Mouse (Mus musculus) limb, embryonic 11.5 days (tissue): Measurements from ENCODE around the gene Tmem56. TPM values are rescaled to one million over a fixed set of nuclear protein-coding genes. Genes with fewer than 3 reads are reported as not detected.

ENCODE experiments used
- ATAC-seq: fragments of 200-750 bp; cut with Nextera tagmentation; 2 replicates; pipeline ENCODE4 v1.8.0; 2017; ENCODE audit warnings: low read depth; ENCODE audit not compliant: insufficient number of reproducible peaks, low FRiP score, low TSS enrichment
- DNase-seq: peaks from one replicate; pipeline ENCODE4 v3.0.0-alpha.2; 2015; ENCODE audit warnings: low spot score
- H3K27ac ChIP-seq: fragments of 300-500 bp; sonication (generic); replicated peaks from 2 replicates; pipeline ENCODE4 v1.5.1; 2014; ENCODE audit warnings: low read depth, mild to moderate bottlenecking, low read length
- H3K27me3 ChIP-seq: fragments of 300-500 bp; sonication (generic); 2 replicates; pipeline ENCODE4 v1.6.1; 2014; ENCODE audit warnings: mild to moderate bottlenecking, low read length, mixed read lengths; ENCODE audit not compliant: control insufficient read depth, insufficient read depth
- H3K36me3 ChIP-seq: fragments of 300-500 bp; sonication (generic); 2 replicates; pipeline ENCODE4 v1.6.1; 2014; ENCODE audit warnings: mild to moderate bottlenecking, low read length, moderate library complexity, mixed read lengths; ENCODE audit not compliant: control insufficient read depth, insufficient read depth
- H3K4me1 ChIP-seq: fragments of 300-500 bp; sonication (generic); 2 replicates; pipeline ENCODE4 v1.6.1; 2014; ENCODE audit warnings: low read length, mixed read lengths; ENCODE audit not compliant: control insufficient read depth, insufficient read depth
- H3K4me2 ChIP-seq: fragments of 300-500 bp; sonication (generic); 2 replicates; pipeline ENCODE4 v1.6.1; 2014; ENCODE audit warnings: low read depth, mild to moderate bottlenecking, moderate library complexity; ENCODE audit not compliant: severe bottlenecking
- H3K4me3 ChIP-seq: fragments of 300-500 bp; sonication (generic); 2 replicates; pipeline ENCODE4 v1.5.1; 2014; ENCODE audit warnings: low read depth, low read length
- H3K9ac ChIP-seq: fragments of 300-500 bp; sonication (generic); 2 replicates; pipeline ENCODE4 v1.6.1; 2014; ENCODE audit warnings: mild to moderate bottlenecking, low read length
- H3K9me3 ChIP-seq: fragments of 300-500 bp; sonication (generic); 2 replicates; pipeline ENCODE4 v1.6.1; 2016; ENCODE audit warnings: low read length; ENCODE audit not compliant: control insufficient read depth
- WGBS: fragments of 180-500 bp; shearing (Covaris S2); extraction: QIAGEN DNeasy Blood & Tissue Kit; methylation state at CpG from one replicate; pipeline ENCODE4 v1.1.7; 2014; 5-methylcytosine and 5-hydroxymethylcytosine counted together
- polyA plus RNA-seq: library from polyadenylated mRNA; unstranded; fragments of >200 nt; fragmentation: Nextera tagmentation; extraction: Ambion mirVana; gene quantifications from 2 replicates; pipeline ENCODE4 v1.2.1, GENCODE M21; 2014

The Tmem56 gene
- polyA plus RNA-seq, 1 experiment from 2014 or later = 0.95 TPM

GRCm38 (mm10) chr3:121260041-121260440, 22.9 kb downstream of the Tmem56 start:
- WGBS = 79% methylated on average over 7 of the region's 7 CpGs
- H3K27me3 ChIP-seq = peaks cover 38% of the 10 kb centered on the region
- no peak for ATAC-seq

GRCm38 (mm10) chr3:121258521-121259478, 24.1 kb downstream of the Tmem56 start:
- no peak for DNase-seq
- ATAC-seq = no peak
- Histone ChIP-seq H3K4me2 (no peak overlapping the region), H3K9ac (no peak overlapping the region), H3K27ac (no peak overlapping the region), H3K4me3 (no peak overlapping the region), H3K4me1 (peaks cover 4% of the 10 kb centered on the region), H3K27me3 (peaks cover 31% of the 10 kb centered on the region), H3K36me3 (no peaks in the 10 kb centered on the region), H3K9me3 (no peaks in the 10 kb centered on the region)
- WGBS = 86% methylated on average over 20 of the region's 20 CpGs

More at GRCm38 (mm10) chr3:121260041-121260440, 22.9 kb downstream of the Tmem56 start:
- no peaks in the 10 kb centered on the region for H3K9me3 ChIP-seq
- no peak overlapping the region for H3K4me2 ChIP-seq
- no peak overlapping the region for H3K4me3 ChIP-seq
- H3K36me3 ChIP-seq = no peaks in the 10 kb centered on the region
- H3K4me1 ChIP-seq = peaks cover 4% of the 10 kb centered on the region
- no peak overlapping the region for H3K9ac ChIP-seq
- DNase-seq = no peak
- no peak overlapping the region for H3K27ac ChIP-seq

- no peaks in the 10 kb centered on the region for H3K36me3 ChIP-seq
- 83% methylated on average over 10 of the region's 10 CpGs for WGBS
These were observed 25.5 kb downstream of the Tmem56 start for GRCm38 (mm10) chr3:121257418-121257817.

GRCm38 (mm10) chr3:121256131-121256530, 26.8 kb downstream of the Tmem56 start:
- Histone ChIP-seq H3K4me2 (no peak overlapping the region), H3K4me3 (no peak overlapping the region), H3K36me3 (no peaks in the 10 kb centered on the region), H3K9ac (no peak overlapping the region), H3K27me3 (peaks cover 11% of the 10 kb centered on the region; the same call in 1 of the 2 replicates), H3K9me3 (no peaks in the 10 kb centered on the region), H3K4me1 (no peaks in the 10 kb centered on the region), H3K27ac (no peak overlapping the region)
- DNase-seq (no peak), ATAC-seq (no peak)
- WGBS = 75% methylated on average over 8 of the region's 8 CpGs

More at GRCm38 (mm10) chr3:121257418-121257817, 25.5 kb downstream of the Tmem56 start:
- H3K27me3 ChIP-seq = peaks cover 20% of the 10 kb centered on the region
- no peak overlapping the region for H3K4me3 ChIP-seq
- H3K9me3 ChIP-seq = no peaks in the 10 kb centered on the region
- H3K4me2 ChIP-seq = no peak overlapping the region
- DNase-seq (no peak), ATAC-seq (no peak)
- H3K9ac ChIP-seq = no peak overlapping the region
- H3K4me1 ChIP-seq = peaks cover 4% of the 10 kb centered on the region
- H3K27ac ChIP-seq = no peak overlapping the region

GRCm38 (mm10) chr3:121255501-121255900, 27.4 kb downstream of the Tmem56 start:
- no peak overlapping the region for H3K27ac ChIP-seq
- H3K4me2 ChIP-seq = no peak overlapping the region
- H3K27me3 ChIP-seq = peaks cover 4% of the 10 kb centered on the region; the same call in 1 of the 2 replicates
- DNase-seq (no peak), ATAC-seq (no peak)
- H3K4me1 ChIP-seq = no peaks in the 10 kb centered on the region
- H3K36me3 ChIP-seq = no peaks in the 10 kb centered on the region
- H3K9me3 ChIP-seq = no peaks in the 10 kb centered on the region
- H3K9ac ChIP-seq = no peak overlapping the region
- no peak overlapping the region for H3K4me3 ChIP-seq
- 81% methylated on average over 7 of the region's 7 CpGs for WGBS

GRCm38 (mm10) chr3:121250576-121251433, 32.1 kb downstream of the Tmem56 start:
- DNase-seq (no peak), ATAC-seq (no peak)
- H3K9me3 ChIP-seq = no peaks in the 10 kb centered on the region
- no peaks in the 10 kb centered on the region for H3K36me3 ChIP-seq
- H3K27me3 ChIP-seq = no peaks in the 10 kb centered on the region
- no peak overlapping the region for H3K9ac ChIP-seq
- 85% methylated on average over 19 of the region's 19 CpGs for WGBS
- no peak overlapping the region for H3K4me2 ChIP-seq
- H3K4me3 ChIP-seq = no peak overlapping the region
- H3K27ac ChIP-seq = no peak overlapping the region
- no peaks in the 10 kb centered on the region for H3K4me1 ChIP-seq

GRCm38 (mm10) chr3:121250048-121250447, 32.9 kb downstream of the Tmem56 start:
- no peak overlapping the region for H3K27ac ChIP-seq
- H3K27me3 ChIP-seq = no peaks in the 10 kb centered on the region
- no peaks in the 10 kb centered on the region for H3K36me3 ChIP-seq
- no peak overlapping the region for H3K9ac ChIP-seq
- ATAC-seq (no peak), DNase-seq (no peak)
- H3K4me2 ChIP-seq = no peak overlapping the region
- no peaks in the 10 kb centered on the region for H3K4me1 ChIP-seq
- H3K9me3 ChIP-seq = no peaks in the 10 kb centered on the region
- H3K4me3 ChIP-seq = no peak overlapping the region
- 87% methylated on average over 9 of the region's 9 CpGs for WGBS

- no peak for ATAC-seq
These were observed 40.0 kb downstream of the Tmem56 start for GRCm38 (mm10) chr3:121242941-121243340.

More at GRCm38 (mm10) chr3:121242941-121243340, 40.0 kb downstream of the Tmem56 start:
- DNase-seq = no peak
- H3K27ac ChIP-seq = no peak overlapping the region
- H3K9ac ChIP-seq = no peak overlapping the region
- no peaks in the 10 kb centered on the region for H3K36me3 ChIP-seq
- no peak overlapping the region for H3K4me3 ChIP-seq
- no peaks in the 10 kb centered on the region for H3K9me3 ChIP-seq
- 84% methylated on average over 4 of the region's 4 CpGs for WGBS
- no peak overlapping the region for H3K4me2 ChIP-seq
- peaks cover 23% of the 10 kb centered on the region for H3K4me1 ChIP-seq
- H3K27me3 ChIP-seq = no peaks in the 10 kb centered on the region
